Mouse (Mus musculus) cerebellum, adult 9-10 months (tissue): ENCODE data around the gene Kcna3.

Experiments used
- DNase-seq: peaks from one replicate; pipeline ENCODE4 v3.0.0; 2022

Gene Kcna3

GRCm38 (mm10) chr3:107035521-107036457, at the start of gene Kcna3:
Gene Kcna3, plus strand, starts transcription at chr3:107036169.
- DNase-seq: peak; percentile 48

- no peak for DNase-seq
Observed at GRCm38 (mm10) chr3:106991334-106991733, 44.6 kb upstream of the Kcna3 start.

- no peak for DNase-seq
Observed at GRCm38 (mm10) chr3:106995347-106995746, 40.6 kb upstream of the Kcna3 start.

- peak; percentile 5 for DNase-seq
Observed at GRCm38 (mm10) chr3:106996186-106996585, 39.8 kb upstream of the Kcna3 start.

GRCm38 (mm10) chr3:106998370-106998769, 37.6 kb upstream of the Kcna3 start:
- no peak for DNase-seq

- no peak for DNase-seq
Observed at GRCm38 (mm10) chr3:107000165-107000564, 35.8 kb upstream of the Kcna3 start.

- no peak for DNase-seq
Observed at GRCm38 (mm10) chr3:107002249-107003123, 33.5 kb upstream of the Kcna3 start.

- DNase-seq: no peak
Observed at GRCm38 (mm10) chr3:107009329-107010076, 26.5 kb upstream of the Kcna3 start.

- no peak for DNase-seq
Observed at GRCm38 (mm10) chr3:107018286-107018685, 17.7 kb upstream of the Kcna3 start.

- DNase-seq: no peak
Observed at GRCm38 (mm10) chr3:107031547-107031946, 4.4 kb upstream of the Kcna3 start.

- no peak for DNase-seq
Observed at GRCm38 (mm10) chr3:107034776-107035175, 1.2 kb upstream of the Kcna3 start.

- no peak for DNase-seq
Observed at GRCm38 (mm10) chr3:107036458-107037039, 580 bp downstream of the Kcna3 start.

GRCm38 (mm10) chr3:107037105-107037504, 1.1 kb downstream of the Kcna3 start:
- no peak for DNase-seq

- no peak for DNase-seq
Observed at GRCm38 (mm10) chr3:107037536-107038155, 1.7 kb downstream of the Kcna3 start.

- DNase-seq: no peak
Observed at GRCm38 (mm10) chr3:107038156-107038536, 2.2 kb downstream of the Kcna3 start.

- DNase-seq: no peak
Observed at GRCm38 (mm10) chr3:107038661-107039223, 2.8 kb downstream of the Kcna3 start.

- no peak for DNase-seq
Observed at GRCm38 (mm10) chr3:107039306-107039705, 3.3 kb downstream of the Kcna3 start.

- DNase-seq: no peak
Observed at GRCm38 (mm10) chr3:107040408-107040807, 4.4 kb downstream of the Kcna3 start.

- no peak for DNase-seq
Observed at GRCm38 (mm10) chr3:107041718-107042117, 5.7 kb downstream of the Kcna3 start.

- DNase-seq: no peak
Observed at GRCm38 (mm10) chr3:107061468-107061867, 25.5 kb downstream of the Kcna3 start.

- no peak for DNase-seq
Observed at GRCm38 (mm10) chr3:107062771-107063170, 26.8 kb downstream of the Kcna3 start.
